In the genomic region with DNA sequence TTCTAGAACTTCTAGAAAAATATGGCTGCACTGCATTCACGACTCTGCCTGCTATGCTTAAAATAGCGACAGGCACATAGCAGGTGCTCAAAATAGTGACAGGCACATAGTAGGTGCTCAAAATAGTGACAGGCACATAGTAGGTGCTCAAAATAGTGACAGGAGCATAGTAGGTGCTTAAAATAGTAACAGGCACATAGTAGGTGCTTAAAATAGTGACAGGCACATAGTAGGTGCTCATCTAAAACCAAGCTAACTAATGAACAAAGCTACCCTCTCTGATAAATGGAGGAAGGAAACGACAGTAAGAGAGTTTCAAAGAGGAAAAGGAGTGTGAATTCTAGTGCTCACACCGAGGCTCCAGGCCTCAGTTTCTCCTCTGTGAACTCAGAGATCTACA, we compare ENCODE assay signal across 44 mouse cellular contexts. TPM values are rescaled to one million over a fixed set of nuclear protein-coding genes. Genes with fewer than 3 reads are reported as not detected.
"Had no signal": no experiment of that assay in that cellular context is flagged by ENCODE, and none has a peak within 500 bp of the region (broad histone marks: within the 10 kb centered on the region; RNA-seq: fewer than 3 reads in every experiment).

No protein-coding gene starts in this region.

- H3K27me3 ChIP-seq: hindbrain, embryonic 12.5 days; hindbrain, embryonic 15.5 days; kidney, embryonic 15.5 days had no signal

- DNase-seq: heart, postnatal 10 days; heart, postnatal 14 days; heart, postnatal 36 days; heart, postnatal 4 days; kidney, adult 11 months; kidney, adult 18-20 months; kidney, adult 2 months; kidney, adult 8-10 months; kidney, adult 9 months; kidney, postnatal 10 days; kidney, postnatal 14 days; kidney, postnatal 25 days; kidney, postnatal 36 days; kidney, postnatal 4 days; layer of hippocampus, adult 9-11 months; layer of hippocampus, postnatal 36 days had no signal

- H3K4me3 ChIP-seq: heart, embryonic 10.5 days; heart, embryonic 12.5 days; heart, embryonic 13.5 days; heart, embryonic 15.5 days; hindbrain, embryonic 10.5 days; hindbrain, embryonic 12.5 days; hindbrain, embryonic 13.5 days; hindbrain, embryonic 15.5 days; kidney, embryonic 15.5 days; layer of hippocampus, adult 2 months; left cerebral cortex, adult 2 months had no signal

- H3K4me1 ChIP-seq: heart, embryonic 12.5 days; heart, embryonic 13.5 days; heart, embryonic 15.5 days; hindbrain, embryonic 10.5 days; hindbrain, embryonic 12.5 days; hindbrain, embryonic 13.5 days; hindbrain, embryonic 15.5 days; kidney, embryonic 15.5 days had no signal

- H3K27ac ChIP-seq: heart, embryonic 13.5 days; heart, embryonic 15.5 days; hindbrain, embryonic 12.5 days; hindbrain, embryonic 13.5 days; hindbrain, embryonic 14.5 days; hindbrain, embryonic 15.5 days; hindbrain, postnatal 0 days; kidney, embryonic 15.5 days; kidney, postnatal 0 days; layer of hippocampus, adult 2 months; left cerebral cortex, adult 2 months had no signal

- H3K36me3 ChIP-seq: heart, embryonic 10.5 days; heart, embryonic 12.5 days; heart, embryonic 13.5 days; heart, embryonic 15.5 days; hindbrain, embryonic 10.5 days; hindbrain, embryonic 12.5 days; hindbrain, embryonic 13.5 days; hindbrain, embryonic 15.5 days; kidney, embryonic 15.5 days had no signal

- H3K9ac ChIP-seq: heart, embryonic 12.5 days; heart, embryonic 13.5 days; heart, embryonic 15.5 days; hindbrain, embryonic 12.5 days; hindbrain, embryonic 13.5 days; hindbrain, embryonic 14.5 days; hindbrain, embryonic 15.5 days; kidney, embryonic 15.5 days had no signal

- H3K4me2 ChIP-seq: heart, embryonic 11.5 days; heart, embryonic 12.5 days; heart, embryonic 13.5 days; heart, embryonic 15.5 days; hindbrain, embryonic 12.5 days; hindbrain, embryonic 13.5 days; hindbrain, embryonic 14.5 days; hindbrain, embryonic 15.5 days; kidney, embryonic 15.5 days had no signal

- ATAC-seq: hindbrain, embryonic 16.5 days; hindbrain, postnatal 0 days; inflammation-experienced regulatory T-cells, adult 6 months; intestine, embryonic 16.5 days; intestine, postnatal 0 days had no signal

- H3K9me3 ChIP-seq: heart, embryonic 10.5 days; heart, embryonic 12.5 days; heart, embryonic 13.5 days; heart, embryonic 15.5 days; hindbrain, embryonic 10.5 days; hindbrain, embryonic 12.5 days; hindbrain, embryonic 13.5 days; hindbrain, embryonic 15.5 days; kidney, embryonic 15.5 days had no signal

RNA-seq across cellular contexts. Expression of gene Six3, which starts 29.2 kb away (rescaled TPM):
- total RNA-seq: heart, postnatal 10 days; heart, postnatal 14 days; heart, postnatal 25 days; heart, postnatal 36 days; heart, postnatal 4 days; hematopoietic stem cell, adult 5-6 weeks had no signal
- polyA plus RNA-seq: heart, embryonic 11.5 days; heart, embryonic 12.5 days; heart, embryonic 13.5 days; heart, embryonic 14.5 days; heart, embryonic 15.5 days; heart, embryonic 16.5 days; heart, postnatal 0 days; hindbrain, embryonic 14.5 days; intestine, embryonic 14.5 days; intestine, embryonic 16.5 days; intestine, postnatal 0 days; kidney, adult 2 months; kidney, embryonic 14.5 days; kidney, embryonic 15.5 days; kidney, embryonic 16.5 days; kidney, postnatal 0 days; large intestine, adult 2 months had no signal
